Mouse (Mus musculus): Measurements from ENCODE around the gene Mapt. TPM values are rescaled to one million over a fixed set of nuclear protein-coding genes. Genes with fewer than 3 reads are reported as not detected.
"Not testable (repeated sequence)": the region's sequence is repeated elsewhere in the genome, so short reads cannot be mapped to it uniquely, and the experiment has no call there.

Gene Mapt
- polyA plus RNA-seq (2012; rRNA removed) = 4.1 and 6.9 TPM in 2 replicates

DNA sequence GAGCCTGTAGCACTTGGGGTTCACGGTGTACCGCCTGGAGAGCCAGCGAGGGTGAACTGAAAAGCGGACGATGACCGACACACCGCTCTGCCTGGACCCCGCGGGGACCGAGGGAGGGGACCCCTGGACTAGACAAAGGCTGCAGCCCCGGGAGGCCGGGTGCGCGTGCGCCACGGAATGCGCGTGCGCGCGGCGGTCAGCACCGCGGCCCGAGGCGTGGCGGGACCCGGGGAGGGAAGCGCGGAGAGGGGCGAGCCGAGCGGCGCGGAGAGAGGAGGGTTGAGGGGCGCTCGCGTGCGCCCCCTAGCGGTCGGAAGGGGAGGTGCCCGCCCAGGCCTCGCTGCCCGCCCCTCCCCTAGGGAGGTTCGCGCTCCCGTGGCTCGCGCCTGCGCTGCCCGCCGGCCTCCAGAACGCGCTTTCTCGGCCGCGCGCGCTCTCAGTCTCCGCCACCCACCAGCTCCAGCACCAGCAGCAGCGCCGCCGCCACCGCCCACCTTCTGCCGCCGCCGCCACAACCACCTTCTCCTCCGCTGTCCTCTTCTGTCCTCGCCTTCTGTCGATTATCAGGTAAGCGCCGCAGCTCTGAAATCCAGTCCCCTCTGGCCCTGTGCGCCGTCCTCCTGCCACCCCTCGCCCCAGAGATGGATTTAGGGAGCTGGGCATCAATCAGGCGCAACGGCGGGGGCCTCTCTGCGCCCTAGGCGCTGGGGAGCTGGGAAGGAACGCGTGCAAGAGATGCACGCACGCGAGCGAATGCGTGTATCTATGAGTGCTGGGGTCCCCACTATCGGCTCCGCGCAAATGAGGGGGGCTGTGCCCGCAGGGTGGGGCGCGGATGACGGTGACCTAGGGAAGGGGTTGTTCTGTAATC lies at the start of gene Mapt:
Gene Mapt (plus strand): TSS at position 350 of the 871 bp plus-strand sequence.
- no peak for DNase-seq (ENCODE audit: low read depth)

GRCm38 (mm10) chr11:104182141-104182540 lies 49.0 kb upstream of the Mapt start:
- no peak for DNase-seq (ENCODE audit: low read depth)

DNA sequence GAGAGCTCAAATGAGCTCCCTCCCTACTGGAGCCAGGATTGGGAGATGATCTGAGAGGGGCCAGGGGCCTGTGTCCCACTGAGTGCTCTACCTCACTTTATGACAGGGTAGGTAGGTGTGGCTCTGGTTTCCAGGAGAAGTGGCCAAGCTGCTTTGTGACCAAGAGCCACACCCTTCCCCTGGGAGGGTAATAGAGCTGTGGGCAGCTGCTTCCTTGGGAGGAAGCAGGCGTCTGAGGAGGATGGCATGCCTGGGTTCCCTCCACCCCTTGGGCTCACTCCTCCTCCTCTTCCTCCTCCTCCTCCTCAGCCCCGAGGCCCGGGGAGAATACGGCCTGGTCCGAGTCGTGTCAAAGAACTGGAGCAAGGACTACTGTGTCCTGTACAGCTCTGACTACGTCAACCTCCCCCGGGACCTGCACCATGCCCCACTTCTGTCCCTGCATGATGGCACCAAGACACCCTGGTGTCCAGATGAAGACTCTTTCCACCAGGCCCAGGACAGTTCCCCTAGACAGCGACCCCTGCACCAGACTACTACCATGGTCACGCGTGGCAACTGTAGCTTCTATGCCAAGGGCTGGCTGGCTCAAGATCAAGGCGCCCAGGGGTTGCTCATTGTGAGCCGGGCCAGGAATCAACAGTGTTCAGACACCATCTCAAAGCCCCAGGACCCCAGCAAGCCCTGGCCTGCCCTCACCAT lies 44.9 kb upstream of the Mapt start, which contains the start of gene Sppl2c:
Gene Sppl2c (plus strand): TSS at position 193 of the 702 bp plus-strand sequence.
- no peak for DNase-seq (ENCODE audit: low read depth)

DNA sequence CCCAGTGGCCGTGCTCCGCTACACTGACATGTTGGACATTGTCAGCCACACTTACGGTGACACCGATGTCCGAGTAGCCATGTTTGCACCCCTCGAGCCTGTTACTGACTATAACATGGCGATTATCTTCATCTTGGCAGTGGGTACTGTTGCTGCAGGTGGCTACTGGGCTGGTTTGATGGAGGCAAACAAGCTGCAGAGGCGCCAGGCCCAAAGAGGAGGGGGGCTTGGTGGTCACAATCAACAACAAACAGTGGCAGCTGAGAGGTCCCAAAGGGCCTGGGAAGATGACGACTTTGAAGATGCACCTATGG lies 44.4 kb upstream of the Mapt start:
- DNase-seq (ENCODE audit: low read depth) = no peak

DNA sequence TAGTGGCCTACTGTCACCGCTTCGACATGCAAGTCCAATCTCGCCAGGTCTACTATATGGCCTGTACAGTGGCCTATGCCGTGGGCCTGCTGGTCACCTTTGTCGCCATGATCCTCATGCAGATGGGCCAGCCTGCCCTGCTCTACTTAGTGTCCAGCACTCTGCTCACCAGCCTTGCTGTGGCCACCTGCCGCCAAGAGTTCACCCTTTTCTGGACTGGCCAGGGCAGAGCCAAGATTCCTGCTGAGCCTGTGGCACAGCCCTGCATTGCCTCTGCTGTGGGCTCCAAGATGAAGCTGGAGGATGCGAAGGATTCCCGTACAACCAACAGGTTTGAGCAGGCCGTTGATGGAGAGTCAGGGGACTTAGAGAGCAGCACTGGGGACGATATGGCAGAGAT lies 43.4 kb upstream of the Mapt start:
- no peak for DNase-seq (ENCODE audit: low read depth)

DNA sequence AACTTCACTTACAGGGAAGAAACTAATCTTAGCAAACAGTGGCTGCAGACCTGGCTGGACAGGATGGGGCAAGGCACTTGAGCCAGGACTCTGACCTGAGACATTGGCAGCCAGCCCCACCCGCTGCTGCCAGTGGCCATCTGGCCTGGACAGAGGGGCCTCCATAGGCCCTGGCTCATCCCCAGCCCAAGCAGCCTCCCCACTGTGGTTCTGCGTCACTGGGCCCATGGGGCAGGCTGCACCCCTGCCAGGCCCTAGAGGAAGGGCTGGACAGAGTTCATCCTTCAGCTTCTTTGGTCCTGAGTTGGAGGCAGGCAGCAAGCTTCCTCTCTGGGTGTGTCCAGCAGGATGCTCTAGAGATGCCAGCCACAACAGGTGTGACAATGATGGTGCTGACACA lies 41.2 kb upstream of the Mapt start:
- DNase-seq (ENCODE audit: low read depth) = no peak

GRCm38 (mm10) chr11:104195382-104195781 lies 35.8 kb upstream of the Mapt start:
- no peak for DNase-seq (ENCODE audit: low read depth)

DNA sequence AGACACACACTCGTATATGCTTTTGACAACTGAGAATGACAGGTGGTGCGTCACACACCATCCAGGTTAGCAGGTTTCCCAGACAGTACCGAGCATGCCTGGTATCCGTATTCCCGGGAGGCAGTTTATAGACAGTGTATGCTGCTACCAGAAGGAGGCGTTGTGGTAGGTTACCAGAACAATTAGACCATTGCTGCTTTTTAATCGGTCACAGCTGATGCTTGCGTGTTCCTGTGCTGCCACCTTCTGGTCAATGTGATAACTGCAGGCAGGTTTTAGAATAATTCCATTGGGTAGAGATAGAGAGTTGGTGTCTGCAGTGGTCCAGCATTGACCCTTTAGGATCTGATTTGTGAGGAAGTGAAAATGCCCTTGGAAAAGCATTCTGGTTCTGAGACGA lies 35.4 kb upstream of the Mapt start:
- peak; percentile 13 for DNase-seq (ENCODE audit: low read depth)

GRCm38 (mm10) chr11:104197861-104198260 lies 33.3 kb upstream of the Mapt start:
- no peak for DNase-seq (ENCODE audit: low read depth)

DNA sequence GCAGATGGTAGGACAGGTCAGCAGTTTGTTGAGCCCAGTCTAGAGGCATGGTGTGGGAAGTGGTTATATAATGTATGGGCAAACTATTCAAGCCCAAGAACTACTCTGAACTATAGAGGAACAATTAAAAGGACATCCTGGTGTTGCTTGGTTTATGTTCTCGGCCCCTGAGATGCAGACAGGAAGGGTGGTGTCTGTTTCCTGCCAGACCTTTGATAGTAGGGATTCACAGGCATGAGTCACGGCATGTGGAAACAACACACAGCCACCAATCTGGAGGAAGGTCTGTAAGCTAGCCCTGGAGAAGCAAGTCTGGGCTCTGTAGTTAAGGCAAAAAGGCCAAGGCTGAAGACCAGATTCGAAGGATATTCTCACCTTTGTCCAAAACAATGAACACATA lies 27.9 kb upstream of the Mapt start:
- no peak for DNase-seq (ENCODE audit: low read depth)

- DNase-seq (ENCODE audit: low read depth) = no peak
Measured at GRCm38 (mm10) chr11:104206573-104206972, 24.6 kb upstream of the Mapt start.

DNA sequence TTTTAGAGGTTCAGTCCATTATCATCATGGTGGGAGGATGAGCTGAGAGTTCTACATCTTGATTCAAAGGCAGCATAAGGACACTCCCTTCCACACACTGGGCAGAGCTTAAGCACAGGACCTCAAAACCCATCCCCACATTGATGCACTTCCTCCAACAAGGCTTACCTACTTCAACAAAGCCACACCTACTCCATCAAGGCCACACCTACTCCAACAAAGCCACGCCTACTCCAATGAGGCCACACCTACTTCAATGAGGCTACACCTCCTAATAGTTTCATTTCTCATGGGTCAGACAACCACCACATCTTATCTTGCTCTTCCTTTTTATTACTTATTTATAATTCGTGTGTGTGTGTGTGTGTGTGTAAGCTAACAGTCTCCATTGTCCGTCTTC lies 22.1 kb upstream of the Mapt start:
- DNase-seq (ENCODE audit: low read depth) = no peak

GRCm38 (mm10) chr11:104211251-104211650 lies 19.9 kb upstream of the Mapt start:
- no peak for DNase-seq (ENCODE audit: low read depth)

GRCm38 (mm10) chr11:104214128-104214527 lies 17.1 kb upstream of the Mapt start:
- not testable (repeated sequence) for DNase-seq (ENCODE audit: low read depth)

DNA sequence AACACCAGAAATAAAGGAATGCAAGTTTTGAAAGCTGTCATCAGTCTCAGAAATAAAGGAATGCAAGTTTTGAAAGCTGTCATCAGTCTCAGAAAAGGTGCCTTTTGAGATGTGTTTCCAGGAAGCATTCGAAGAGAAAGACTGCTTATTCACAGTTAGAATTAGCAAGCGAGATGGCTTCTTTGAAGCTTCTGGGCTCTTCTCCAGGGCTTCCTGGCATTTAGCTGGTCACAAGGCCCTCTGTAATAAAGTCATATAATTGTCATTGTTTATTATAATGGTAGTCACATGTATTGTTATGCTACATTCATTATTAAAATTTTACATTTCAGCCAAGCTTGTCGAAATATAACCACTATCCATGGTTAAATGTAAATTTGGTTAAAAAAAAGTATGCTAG lies 13.1 kb upstream of the Mapt start:
- no peak for DNase-seq (ENCODE audit: low read depth)

GRCm38 (mm10) chr11:104220291-104220690 lies 10.9 kb upstream of the Mapt start:
- no peak for DNase-seq (ENCODE audit: low read depth)

DNA sequence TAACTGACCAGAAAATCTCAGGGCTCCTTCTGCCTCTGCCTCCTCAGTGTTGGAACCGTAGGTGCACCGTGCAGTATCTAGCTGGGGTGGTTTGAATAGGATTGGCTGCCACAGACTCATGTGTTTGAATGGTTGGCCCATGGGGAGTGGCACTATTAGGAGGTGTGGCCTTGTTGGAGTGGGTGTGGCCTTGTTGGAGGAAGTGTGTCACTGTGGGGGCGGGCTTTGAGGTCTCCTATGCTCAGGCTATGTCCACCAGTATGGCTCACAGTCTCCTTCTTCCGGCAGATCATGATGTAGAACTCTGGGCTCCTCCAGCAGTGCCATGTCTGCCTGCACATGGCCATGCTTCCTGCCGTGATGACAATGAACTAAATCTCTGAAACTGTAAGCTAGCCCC lies 9.4 kb upstream of the Mapt start:
- no peak for DNase-seq (ENCODE audit: low read depth)

DNA sequence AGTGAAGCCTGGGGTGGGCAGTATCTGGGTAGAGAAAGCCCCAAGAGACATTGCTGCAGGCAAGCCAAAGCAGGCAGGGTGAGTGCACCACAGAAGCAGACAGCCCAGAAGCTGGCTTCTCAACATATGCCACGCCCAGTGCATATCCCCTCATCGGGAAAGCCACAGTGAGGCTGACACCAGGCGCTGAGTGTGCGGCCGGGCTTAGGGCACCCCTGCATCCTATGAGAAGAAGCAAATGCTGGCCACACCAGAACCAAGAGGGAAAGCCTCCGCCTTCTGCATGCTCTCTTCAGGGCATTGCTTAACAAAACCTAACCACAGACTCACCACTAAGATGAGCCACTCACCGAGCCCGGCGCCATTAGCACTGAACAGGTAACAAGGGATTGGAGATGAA lies 7.9 kb upstream of the Mapt start:
- DNase-seq (ENCODE audit: low read depth) = no peak

GRCm38 (mm10) chr11:104229391-104229790 lies 1.8 kb upstream of the Mapt start:
- no peak for DNase-seq (ENCODE audit: low read depth)

DNA sequence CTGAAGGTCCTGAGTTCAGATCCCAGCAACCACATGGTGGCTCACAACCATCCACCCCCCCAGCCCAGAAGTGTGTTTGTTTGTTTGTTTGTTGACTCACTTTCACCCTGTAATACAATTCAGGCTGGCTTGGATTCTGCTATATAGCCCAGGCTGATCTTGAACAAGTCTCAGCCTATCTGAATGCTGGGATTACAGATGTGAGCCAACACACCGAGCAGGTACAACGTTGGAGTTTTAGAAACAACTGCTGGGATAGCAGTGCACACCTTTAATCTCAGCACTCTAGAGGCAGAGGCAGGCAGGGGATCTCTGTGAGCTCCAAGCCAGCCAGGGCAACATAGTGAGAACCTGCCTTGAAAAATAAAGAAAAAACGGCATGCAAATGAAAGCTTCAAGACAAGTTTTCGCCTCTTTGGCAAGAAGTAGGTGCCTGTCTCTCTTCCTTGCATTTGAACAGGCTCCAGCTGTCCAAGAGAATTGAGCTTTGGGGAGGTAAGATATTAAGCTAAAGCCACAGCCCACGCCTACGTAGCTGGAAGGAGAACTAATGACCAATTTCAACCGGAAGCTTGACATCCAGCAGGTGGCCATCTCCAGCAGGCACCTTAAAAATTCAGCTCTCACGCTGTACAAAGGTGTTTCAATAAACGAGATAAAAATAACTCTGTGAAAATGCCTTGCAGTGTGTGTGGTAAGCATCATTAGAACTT lies 968 bp upstream of the Mapt start:
- DNase-seq (ENCODE audit: low read depth) = peak; percentile 73

- no peak for DNase-seq (ENCODE audit: low read depth)
Measured at GRCm38 (mm10) chr11:104232141-104233061, 1.2 kb downstream of the Mapt start.

Data from gonadal fat pad, adult 2 months (tissue).